Mouse (Mus musculus): ENCODE measurements around the gene Necab2.

Necab2 gene

DNA sequence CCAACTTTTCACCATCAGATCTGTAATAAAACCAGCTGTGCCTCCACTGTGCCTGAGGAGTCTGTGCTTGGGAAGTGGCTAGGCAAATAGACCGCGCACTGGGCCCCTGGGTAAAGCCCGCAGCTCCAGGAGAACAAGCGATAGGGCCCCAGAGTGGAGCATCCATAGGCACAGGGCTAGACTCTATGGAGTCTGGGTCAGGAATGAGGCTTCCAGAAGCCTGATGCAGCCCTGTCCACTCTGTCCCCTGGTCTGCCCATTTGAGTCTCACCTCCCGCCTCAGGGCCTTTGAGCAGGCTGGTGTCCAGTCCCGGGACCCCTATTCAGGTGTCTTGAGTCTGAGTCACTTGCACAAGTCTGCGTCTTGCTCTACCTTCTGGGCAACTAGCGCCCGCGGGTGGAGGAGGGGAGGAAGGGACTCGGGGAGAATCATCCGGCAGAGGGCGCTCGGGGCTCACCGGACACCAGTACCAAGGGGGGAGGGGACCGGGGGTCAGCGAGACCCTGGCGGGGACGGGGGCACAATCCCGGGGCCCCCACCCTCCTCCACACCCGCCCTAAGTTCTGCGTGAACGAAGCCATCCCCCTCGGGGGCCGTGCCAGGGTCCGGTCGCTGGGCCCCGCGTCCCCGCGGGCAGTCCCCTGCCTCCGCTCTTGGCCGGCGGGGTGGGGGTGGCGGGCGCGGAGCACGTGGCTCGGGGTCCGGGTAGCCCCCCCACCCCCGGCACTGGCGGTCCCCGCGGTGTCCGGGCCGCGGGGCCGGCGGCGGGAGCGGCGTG is at the start of gene Necab2:
Gene Necab2, plus strand, starts transcription at position 509 of the 779 bp plus-strand sequence.
- in situ Hi-C loops (cut with MboI, MseI): loop anchor here (5.0 kb wide), 1 partner anchor 161 kb away; the partner anchor contains the start of gene Taf1c

DNA sequence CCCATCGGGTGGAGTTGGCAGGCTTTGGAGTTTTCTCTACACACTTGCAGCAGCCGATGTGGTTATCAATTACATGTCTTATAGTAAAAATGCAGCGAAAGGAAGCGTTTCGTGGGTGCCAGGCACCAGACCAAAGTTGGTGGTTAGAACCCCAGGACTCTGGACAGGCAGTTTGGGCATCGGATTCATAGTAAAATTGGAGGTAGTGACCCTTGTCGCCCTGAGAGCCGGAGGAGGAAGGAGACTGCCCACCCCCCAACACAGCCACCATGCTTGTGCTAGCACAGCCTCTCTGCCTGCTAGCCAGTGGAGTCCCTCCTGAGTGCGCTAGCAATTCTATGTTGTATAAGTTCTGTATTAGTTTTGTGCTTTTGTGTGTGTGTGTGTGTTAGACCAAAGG is 48.0 kb upstream of the Necab2 start:
- in situ Hi-C loops (cut with MboI, MseI): no loop called here

DNA sequence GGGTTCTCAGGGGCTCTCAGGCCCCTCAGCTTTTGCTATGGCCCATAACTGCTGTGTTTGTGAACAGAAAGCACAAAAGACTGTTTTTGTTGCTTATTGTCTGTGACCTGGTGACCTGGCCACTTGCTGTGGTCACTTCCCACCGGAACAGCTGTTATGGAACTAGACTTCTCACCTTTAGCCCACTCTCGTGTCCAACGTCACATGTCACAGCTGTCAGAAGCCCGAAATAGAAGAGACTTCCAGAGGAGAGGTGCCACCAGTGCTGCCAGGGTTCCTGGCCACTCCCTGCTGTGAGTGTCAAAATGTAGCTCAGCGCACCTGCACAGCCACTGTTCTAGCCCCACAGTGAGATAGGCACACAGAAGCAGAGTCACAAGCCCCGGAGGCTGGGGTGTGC is 47.3 kb upstream of the Necab2 start:
- in situ Hi-C loops (cut with MboI, MseI): no loop called here

DNA sequence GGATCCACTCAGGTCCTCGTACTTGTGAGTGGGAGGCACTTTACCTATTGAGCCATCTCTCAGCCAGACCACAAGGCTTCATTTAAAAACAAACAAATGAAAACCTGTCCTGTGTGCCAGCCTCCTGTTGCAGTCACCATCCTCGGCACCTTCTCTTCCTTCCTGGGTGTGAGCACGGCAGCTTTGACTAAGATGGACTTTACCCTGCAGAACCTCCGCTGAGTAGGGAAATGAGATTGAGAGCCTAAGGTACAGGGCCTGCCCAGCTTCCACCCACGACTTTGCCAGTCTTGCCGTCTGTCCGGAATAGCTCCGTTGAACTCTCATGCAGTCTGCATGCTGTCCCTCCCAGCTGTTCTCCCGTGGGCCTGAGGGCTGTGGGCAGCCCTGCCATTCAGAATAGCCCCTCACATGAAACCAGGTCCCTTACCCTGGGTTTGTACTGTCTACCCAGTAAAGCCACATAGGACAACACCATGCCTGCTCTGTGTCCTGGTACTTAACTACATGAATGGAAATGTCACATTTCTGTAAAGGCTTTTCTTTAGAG is 46.3 kb upstream of the Necab2 start:
- in situ Hi-C loops (cut with MboI, MseI): no loop called here

DNA sequence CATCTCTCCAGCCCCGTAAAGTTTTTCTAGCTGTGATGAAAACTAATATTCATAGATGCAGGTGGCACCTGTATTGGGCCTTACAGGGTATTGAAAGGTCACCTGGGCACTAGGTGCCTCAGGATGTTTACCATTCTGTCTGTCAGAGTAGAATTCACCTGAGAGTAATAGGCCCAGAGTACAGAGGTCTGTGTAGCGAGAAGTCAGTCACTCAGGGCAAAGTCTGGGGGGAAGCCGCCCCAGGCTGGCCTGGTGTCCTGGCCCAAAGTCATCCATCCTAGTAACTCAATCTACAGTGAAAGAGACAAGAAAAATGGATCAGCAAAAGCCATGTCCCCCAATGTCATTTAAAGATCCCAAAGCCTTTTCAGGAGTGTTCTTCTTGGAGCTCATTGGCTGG is 45.6 kb upstream of the Necab2 start:
- in situ Hi-C loops (cut with MboI, MseI): no loop called here

DNA sequence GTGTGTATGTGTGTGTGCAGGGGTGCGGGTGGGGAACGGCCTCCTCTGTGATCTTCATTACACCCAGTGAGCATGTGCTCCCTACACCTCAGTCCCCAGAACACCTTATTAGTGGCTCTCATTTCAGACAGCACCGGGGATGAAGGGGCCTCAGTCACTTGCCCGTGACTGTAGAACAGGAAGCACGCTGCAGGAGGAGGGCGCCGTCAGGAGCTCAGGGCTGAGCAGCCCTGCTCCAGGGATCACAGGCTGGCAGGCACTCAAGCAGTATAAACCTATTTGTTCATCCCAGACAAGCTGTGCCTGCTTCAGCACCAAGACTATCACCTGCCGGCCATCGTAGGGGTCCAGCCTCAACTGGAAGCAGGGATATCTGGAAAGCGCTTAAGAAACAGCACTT is 42.6 kb upstream of the Necab2 start:
- in situ Hi-C loops (cut with MboI, MseI): no loop called here

DNA sequence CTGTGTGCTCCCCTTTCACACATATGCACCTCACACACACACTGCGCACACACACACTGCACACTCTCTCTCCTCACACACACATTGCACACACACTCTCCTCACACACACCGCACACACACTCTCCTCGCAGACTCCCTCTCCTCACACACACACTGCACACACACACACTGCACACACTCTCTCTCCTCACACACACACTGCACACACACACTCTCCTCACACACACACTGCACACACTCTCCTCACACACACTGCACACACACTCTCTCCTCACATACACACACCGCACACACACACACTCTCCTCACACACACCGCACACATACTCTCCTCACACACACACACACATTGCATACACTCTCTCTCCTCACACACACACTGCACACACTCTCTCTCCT is 41.9 kb upstream of the Necab2 start:
- in situ Hi-C loops (cut with MboI, MseI): no loop called here

DNA sequence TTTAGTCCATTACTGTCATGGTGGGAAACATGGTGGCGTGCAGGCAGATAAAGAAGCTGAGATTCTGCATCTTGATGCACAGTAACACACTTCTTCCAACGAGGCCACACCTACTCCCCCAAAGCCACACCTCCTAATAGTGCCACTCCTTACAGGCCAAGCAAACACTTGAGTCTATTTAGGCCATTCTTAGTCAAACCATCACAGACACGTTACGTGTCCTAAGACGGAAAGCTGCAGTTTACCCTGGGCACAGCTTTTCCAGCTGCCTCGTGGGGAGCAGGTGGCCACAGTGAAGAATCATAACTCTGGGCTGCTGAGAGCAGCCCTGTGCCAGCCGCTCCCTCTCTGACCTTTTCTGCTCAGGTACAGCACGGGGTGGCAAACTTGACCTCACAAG is 38.2 kb upstream of the Necab2 start:
- in situ Hi-C loops (cut with MboI, MseI): no loop called here

DNA sequence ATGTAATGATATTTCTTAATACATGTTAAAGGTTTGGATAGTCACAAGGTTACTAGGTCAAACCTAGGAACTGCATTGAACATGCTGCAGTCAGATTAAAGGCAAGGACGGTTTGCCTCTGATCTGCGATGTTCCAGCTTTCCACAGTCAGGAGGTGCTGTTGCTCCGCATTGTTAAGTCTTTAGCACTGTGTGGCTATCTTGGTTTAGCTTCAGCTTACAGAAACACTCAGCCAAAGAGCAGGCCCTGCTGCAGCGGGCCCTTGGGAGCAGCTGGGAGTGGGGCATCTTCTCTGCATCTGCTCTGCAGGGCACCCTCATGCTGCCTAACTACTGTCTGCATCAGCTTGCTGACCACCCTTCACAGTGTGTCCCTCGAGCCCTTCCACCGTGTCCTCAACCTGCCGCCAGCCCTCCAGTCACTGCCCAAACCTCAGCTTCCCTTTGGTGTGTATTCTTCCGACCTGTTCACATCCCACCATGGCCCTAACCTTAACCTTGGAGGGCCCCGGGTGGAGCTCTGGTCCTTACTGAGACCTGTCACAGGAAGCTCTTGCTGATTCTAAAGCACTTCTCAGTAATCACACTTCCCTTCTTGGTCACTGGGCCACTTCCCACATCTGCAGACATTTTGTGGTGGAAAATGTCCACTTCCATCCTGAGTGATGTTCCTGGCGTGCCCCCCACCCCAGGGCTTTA is 34.3 kb upstream of the Necab2 start:
- in situ Hi-C loops (cut with MboI, MseI): loop anchor here (5.0 kb wide), 1 partner anchor 85 kb away; no protein-coding TSS in a partner anchor

DNA sequence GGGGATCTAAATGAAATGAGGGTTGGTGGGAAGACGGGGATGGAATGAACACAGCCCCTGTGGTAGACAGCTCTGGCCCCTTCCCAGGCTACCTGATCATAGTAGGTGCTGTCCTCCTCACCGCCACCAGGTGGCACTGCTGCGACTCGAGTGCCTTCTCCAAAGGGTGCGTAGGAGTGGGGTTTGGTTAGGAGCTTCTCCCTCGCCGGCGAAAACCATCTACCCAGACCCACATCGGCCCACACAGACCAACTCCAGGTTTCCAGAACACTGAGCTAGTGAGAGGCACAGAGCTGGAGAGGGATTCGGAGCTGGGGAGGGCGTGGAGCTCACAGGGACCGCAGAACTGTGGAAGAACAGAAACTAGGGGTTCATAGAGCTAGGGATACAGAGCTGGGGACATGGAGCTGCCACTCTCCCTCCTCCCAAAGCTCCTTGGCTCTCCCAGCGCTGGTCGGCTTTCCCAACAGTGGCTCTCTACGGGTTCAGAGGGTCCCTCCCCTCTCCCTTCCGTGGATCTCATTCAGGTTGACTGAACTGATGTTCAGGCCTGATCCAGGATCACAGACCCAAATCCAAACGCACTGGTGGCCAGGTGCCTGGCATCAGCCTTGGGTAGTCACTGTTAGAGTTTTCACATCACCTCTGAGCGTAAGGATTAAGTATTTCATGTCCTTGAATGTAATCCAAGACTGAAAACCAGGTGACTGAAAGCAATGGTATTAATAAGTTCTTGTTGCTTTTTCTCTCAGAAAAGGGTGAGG is 33.6 kb upstream of the Necab2 start:
- in situ Hi-C loops (cut with MboI, MseI): loop anchor here (5.0 kb wide), 1 partner anchor 84 kb away; no protein-coding TSS in a partner anchor

DNA sequence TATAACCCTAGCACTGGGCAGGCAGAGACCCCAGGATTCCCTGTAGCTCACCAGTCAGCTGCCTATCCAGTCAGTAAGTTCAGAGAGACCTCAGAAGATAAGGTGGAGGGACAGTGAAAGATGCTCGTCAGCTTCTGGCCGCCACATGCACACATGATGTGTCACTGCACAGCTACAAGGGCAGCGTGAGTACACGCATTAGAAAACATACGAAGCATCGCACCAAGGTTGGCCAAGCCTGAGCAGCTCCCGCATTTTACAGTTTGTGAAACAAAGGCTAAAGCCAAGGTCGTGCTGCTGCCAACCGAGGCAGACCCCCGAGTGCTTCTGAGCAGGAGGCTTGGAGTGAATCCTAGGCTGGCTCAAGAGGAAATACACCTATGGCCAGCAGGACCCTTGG is 32.9 kb upstream of the Necab2 start:
- in situ Hi-C loops (cut with MboI, MseI): loop anchor here (5.0 kb wide), 1 partner anchor 84 kb away; no protein-coding TSS in a partner anchor

DNA sequence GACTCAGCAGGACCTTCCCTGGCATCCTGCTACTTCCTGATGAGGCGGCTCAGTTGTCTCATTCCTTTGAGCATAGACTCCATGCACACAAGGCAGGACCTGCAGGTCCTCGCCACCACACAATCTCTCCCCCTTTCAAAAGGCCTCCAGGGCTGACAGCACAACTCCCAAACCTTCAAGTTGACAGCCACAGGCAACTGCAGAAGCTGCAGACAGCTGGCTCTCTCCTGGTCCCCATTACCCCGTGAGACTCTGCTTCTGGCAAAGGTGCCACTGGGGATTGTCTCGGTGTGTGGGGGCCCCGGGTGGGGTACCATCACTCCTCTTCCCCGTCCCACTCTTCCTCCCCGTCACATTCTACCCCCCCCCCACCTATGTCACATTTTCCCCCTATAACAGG is 26.2 kb upstream of the Necab2 start:
- in situ Hi-C loops (cut with MboI, MseI): no loop called here

DNA sequence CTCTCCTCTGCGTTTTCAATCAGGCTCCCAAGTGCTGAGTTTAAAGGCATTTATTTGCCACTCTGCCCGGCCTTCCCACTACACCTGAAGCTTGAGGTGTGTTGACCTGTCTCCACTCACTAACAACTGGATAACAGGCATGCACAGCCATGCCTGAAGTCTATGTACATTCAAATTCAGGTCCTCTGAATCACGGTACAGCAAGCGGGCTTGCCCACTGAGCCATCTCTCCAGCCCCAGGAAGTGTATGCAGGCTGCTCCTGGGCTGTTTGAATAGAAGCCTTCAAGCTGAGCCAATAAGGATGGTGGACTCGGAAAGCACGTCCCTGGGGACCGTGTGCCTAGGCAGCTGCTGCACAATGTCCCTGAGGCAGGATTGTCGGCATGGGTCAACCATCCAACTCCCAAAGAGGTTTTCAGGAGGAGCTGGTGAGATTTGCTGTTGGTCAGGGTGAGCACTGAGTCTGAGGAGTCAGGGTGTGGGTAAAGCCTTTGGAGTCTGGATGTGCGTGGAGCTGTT is 24.9 kb upstream of the Necab2 start:
- in situ Hi-C loops (cut with MboI, MseI): no loop called here

DNA sequence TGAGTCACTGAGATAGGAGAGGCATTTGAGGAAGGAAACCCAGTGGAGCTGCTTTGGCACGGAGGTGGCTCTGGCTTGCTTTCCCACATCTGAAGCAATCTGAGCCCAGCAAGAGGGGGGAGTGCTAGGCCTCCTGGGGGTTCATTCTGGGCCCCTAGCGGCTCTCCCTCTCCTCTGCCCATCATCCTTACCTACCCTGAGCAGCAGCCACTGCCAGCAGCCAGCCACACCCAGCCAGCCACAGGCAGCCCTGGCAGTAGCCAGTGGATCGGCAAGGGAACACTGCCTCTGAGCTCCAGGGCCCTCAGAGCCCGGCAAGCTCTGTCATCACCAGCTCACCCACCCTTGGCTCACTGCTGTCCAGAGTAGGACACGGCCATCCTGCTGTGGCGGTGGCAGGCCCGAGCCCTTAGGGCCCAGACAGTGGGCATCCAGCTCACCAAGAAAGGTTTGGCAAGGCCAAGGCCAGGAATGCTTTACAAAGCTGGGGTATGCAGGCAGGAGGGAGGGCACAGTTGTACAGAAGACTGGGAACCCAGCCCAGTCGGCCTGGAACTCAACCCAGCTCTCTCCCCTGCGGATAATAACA is 24.3 kb upstream of the Necab2 start:
- in situ Hi-C loops (cut with MboI, MseI): no loop called here

DNA sequence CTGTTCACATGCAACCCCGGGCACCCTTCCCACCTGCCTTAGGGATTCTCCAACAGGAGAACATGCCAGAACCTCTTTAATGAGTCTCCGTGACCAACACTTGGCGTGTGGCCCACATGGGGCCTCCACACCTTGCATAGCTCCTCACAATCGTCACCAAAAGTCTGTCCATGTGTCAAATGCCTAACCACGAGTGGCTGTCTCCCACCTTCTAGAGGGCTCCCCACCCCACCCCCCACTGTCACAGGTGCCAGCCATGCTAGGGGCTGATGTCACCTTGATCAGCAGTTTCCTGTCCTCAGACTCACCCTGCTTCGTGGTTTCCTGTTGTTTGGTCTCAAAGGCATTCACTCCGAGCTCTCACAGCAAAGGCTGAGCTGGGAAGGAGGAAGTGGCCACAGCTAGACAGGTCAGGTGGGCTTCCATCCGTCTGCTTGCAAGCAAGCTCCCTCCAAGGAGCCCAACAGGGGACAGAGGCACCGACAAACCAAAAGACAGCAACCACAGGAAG is 22.8 kb upstream of the Necab2 start:
- in situ Hi-C loops (cut with MboI, MseI): no loop called here

DNA sequence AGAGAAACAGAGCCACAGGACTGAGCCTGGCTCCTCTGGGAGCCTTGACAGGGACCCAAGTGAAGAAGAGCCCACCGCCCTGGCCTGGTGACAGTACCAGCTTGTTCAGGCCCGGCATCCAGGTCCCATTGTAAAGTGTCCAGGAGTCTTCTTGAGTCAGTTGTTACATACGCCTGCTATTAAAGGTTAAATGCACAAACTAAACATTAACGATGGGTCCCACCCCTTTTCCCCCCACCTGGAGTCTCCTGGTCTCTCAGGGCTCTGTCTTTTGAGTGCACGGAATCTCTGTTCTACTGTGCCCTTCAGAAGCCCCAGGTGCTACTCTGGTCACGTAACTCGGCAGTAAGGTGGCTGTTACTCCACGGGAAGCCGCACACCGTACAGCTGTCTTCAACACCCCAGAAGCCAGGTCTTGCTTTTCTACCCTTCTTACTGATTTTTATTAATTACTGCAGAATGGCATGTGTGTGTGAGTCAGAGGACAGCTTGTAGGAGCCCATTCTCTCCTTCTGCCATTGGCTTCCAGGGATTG is 22.3 kb upstream of the Necab2 start:
- in situ Hi-C loops (cut with MboI, MseI): no loop called here

DNA sequence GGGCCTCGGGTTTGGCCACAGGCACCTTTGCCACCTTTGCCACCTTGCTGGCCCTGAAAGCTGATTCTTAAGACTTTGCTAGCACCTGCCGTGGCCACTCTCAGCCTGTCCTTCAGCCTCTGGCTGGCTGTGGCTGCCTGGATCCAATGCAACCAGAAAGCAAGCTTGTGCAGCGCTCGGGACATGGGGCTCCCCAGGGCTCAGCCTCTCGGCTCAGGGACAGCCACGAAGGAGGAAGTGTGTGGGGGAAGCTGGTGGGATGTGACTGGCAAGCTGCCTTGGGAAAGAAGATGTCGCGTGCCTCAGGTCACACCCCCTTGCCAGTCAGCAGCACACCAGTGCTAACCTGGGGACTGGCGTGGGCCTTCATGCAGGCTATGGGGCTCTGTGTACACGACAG is 21.8 kb upstream of the Necab2 start:
- in situ Hi-C loops (cut with MboI, MseI): no loop called here

DNA sequence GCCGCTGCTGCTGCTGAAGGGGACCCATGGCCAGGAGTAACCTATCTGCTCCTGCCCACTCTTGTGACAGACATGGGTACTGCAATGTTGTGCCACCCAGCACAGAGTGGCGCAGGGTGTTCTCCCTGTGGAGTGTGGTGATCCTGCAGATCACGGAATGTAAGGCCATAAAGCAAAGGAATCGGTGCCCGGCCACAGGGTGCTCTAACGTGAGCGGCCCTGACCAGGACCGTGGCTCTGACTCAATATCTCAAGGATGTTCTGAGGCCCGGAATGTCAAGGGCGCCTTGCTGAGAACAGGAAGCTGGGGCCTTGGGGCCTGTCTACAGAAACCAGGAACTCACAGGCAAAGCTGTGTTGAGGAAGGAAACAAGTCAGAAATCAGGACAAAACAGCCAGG is 21.0 kb upstream of the Necab2 start:
- in situ Hi-C loops (cut with MboI, MseI): no loop called here

DNA sequence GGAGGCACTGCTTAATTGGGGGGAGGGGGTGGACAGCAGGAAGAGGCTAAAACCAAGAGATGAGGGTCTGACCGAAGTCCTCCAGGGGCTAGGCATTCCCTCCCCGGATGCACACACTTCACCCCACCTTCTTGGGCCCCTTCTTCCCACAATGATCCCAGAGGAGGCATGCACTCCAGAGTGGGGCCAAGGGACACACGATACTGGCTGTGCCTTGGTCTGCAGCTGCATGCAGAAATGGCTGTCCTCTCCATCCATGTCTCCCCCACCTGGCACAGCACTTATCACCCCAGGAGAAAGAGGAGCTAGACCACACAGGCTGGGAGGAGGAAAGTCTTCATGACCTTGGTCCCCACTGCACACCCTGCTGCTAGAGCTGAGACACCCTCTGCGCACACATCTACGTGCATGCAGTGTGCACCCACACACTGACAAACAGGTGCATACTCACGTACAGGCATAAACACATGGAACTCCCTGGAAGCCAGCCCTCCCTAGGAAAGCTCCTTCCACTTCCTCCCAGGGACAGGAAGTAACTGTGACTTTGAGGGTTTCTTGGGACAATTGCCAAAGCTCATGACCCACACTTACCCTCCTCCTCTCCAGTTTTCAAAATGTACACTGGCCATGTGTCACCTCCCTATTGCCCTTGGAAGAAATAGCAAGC is 20.3 kb upstream of the Necab2 start:
- in situ Hi-C loops (cut with MboI, MseI): no loop called here

DNA sequence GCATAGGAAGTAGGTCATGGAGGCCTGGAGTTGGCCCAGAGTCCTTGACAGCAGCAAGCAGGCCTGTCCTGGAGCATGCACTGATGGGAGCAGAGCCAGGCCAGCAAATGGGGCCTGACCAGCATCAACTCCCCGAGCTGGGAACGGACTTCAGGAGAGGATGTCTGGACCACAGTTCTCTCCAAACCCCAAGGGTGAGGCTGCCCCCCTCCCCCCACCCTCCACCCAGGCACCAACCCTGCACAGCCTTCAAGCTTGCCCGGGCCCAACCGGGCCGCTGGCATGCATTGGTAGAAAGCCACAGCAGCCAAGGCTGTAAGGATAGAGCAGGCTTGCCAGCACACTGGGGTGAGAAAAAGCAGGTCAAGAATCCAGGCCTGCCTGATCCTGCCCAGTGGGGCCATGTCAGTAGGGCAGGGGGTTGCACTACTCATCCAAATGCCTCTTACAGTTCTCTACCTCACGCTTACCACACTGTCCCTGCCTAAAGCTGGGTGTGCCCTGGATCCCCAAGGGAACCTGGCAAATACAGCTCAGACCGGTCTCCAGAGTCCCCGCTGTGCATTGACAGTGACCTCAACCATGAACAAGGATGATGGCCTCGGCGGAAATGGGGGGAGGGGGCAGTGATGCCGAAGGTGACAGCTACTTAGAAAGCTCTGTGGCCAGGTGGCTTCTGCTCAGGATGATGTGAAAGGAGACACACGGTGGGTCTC is 18.7 kb upstream of the Necab2 start:
- in situ Hi-C loops (cut with MboI, MseI): no loop called here
